Mouse (Mus musculus): ENCODE measurements around the gene Lnpk. TPM values are rescaled to one million over a fixed set of nuclear protein-coding genes. Genes with fewer than 3 reads are reported as not detected.

Gene Lnpk
- 10 to 100 TPM; 43.6 to 48.4 TPM for total RNA-seq (2021)
- long read RNA-seq, experiment 1, transcript Lnpk-201 (13 exons, 3,195 nt): major isoform, 6 of 15 reads
- long read RNA-seq, experiment 1, transcript Lnpk-203 (14 exons, 3,321 nt): major isoform, 6 of 15 reads
- long read RNA-seq, experiment 1, partial matches to known transcripts: 1 of 15 reads
- long read RNA-seq, experiment 1, other reads (novel, unspliced or antisense): 2 of 15 reads
- long read RNA-seq, experiment 2, transcript Lnpk-203 (14 exons, 3,321 nt): major isoform, 16 of 33 reads
- long read RNA-seq, experiment 2, transcript Lnpk-201 (13 exons, 3,195 nt): minor isoform, 10 of 33 reads
- long read RNA-seq, experiment 2, partial matches to known transcripts: 2 of 33 reads
- long read RNA-seq, experiment 2, other reads (novel, unspliced or antisense): 5 of 33 reads

DNA sequence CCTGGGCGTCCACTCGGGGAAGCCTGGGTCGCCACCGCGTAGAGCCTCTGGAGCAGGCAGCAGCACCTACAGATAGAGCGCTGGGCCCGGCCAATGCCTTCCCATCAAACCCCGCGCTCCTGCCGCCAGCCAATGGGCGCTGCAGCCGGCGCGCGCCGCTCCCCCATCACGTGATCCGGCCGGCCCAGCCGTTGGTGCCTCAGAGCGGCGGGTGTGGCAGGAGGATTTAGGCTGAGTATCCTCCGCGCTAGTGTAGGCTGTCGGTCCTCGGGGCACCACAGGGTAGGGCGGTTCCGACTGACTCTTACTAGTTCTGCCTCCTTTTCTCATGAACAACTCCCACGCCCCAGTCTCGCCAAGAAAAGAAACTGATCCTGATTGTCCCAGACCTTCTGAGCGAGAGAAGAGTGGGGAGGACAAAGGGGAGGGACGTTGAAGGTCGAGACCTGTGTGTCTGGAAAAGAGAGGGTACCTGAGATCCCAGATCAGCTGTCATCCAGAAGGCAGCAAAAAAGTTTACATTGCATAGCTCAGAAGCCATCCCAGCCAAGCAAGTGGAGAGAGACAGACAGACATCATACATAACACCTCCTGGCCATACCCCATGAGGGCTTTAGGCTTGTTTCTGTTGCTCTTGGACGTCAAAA, at the start of gene Lnpk:
TSS of gene Lnpk (minus strand) at position 593 of the 647 bp plus-strand sequence.
- peak; percentile 93 for DNase-seq

DNA sequence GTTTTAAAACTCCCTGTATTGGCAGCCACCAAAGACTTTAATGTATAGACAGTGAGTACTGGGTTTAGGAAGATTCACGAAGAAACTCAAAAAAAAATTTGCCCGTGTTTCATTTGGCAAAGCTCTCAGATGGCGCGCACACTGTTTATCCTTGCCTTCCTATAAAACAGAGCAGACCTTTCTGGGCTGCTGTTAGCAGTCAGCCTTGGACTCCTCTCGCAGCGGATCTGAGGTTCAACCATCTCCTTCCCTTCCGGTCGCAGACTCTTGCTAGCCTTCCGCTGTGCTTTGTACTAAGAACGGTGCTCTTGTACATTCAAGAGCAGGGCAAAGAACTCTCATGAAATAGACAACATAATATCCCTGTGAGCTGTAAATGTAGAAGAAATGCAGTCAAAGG, 41.1 kb upstream of the Lnpk start:
- no peak for DNase-seq

- DNase-seq: no peak
Observed at GRCm38 (mm10) chr2:74619676-74620246, 40.5 kb upstream of the Lnpk start.

DNA sequence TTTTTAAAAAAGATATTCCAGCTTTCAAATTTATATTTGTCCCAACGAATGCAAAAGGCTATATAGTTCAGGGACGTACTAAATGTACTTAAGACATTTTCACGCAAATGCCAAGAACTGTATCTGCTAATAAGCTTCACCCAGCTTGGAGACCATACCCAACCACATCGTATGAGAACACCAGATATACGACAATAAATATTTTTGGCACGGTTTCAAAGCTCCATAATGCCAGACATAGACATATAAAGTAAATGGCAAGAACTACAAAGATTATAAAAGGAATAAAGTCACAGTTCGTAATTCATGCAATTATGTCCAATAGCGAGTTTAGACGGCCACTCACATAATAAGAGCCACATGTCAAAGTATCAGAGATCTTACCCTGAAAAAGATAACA, 38.5 kb upstream of the Lnpk start:
- no peak for DNase-seq

DNA sequence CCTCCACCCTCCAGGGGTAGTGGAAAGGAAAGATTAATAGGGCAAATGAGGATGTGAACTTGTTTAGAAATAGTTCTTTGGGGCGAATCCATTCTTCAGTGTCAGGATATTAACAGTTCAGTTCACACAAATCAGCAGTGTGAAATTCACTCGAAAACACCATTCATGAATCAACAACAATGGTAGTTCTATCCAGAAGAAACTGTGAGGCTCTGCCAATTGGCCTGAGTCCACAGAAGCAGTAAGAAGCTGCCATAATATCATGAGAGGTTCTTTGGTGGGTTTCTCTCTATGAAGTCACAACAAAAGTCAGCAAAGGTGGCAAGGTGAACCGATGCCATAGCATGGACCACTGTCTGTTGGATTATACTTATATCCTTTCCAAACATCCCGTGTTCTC, 32.2 kb upstream of the Lnpk start:
- no peak for DNase-seq

- no peak for DNase-seq
Observed at GRCm38 (mm10) chr2:74609350-74609749, 30.1 kb upstream of the Lnpk start.

DNA sequence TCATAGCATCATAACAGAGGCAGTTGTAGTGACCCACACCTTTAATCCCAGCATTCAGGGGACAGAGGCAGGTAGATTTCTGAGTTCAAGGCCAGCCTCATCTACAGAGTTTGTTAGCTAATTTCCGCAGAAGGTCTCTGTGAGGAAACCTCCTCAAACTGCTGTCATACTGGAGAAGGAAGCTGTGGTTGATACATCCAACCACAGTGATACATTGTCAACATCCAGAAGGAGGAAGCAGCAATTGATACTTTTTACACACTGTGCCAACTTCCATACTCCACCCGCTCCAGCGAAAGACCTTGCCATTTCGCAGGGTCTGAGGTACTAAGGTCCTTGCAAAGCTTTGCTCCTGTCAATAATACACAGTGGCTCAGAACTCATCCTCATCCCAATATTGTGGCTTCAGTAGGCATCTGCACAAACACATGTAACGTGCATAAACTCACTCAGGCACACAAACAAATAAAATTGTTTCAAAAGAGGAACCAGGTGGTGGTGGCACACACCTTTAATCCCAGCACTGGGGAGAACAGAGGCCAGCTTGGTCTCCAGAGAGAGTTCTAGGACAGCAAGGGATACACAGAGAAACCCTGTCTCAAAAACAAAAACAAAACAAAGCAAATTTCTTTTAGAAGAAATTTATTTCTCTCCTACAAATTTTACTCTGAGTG, 27.0 kb upstream of the Lnpk start:
- no peak for DNase-seq

GRCm38 (mm10) chr2:74604011-74604410, 24.8 kb upstream of the Lnpk start:
- no peak for DNase-seq

GRCm38 (mm10) chr2:74602483-74602882, 23.2 kb upstream of the Lnpk start:
- no peak for DNase-seq

- DNase-seq: no peak
Observed at GRCm38 (mm10) chr2:74597169-74597568, 17.9 kb upstream of the Lnpk start.

DNA sequence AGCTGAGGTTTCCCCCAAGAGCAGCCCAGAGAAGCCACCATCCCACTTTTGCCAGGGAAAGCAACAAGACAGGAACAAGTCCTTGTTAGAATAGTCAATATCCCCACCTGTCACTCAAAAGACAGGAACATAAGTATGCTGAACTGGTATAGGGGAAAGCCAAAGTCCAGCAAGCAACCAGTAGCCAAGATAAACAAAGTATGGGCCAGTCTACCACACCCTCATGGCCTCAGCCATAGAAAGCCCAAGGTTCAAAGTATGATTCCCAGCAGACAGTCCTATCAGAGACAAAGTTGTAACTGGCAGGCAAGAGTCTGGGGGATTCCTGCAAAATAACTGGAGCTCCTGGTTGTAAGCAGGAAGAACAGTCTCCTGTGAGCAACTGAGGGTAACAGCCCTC, 16.9 kb upstream of the Lnpk start:
- DNase-seq: no peak

- DNase-seq: peak; percentile 18
Observed at GRCm38 (mm10) chr2:74578146-74578842, 941 bp downstream of the Lnpk start.

DNA sequence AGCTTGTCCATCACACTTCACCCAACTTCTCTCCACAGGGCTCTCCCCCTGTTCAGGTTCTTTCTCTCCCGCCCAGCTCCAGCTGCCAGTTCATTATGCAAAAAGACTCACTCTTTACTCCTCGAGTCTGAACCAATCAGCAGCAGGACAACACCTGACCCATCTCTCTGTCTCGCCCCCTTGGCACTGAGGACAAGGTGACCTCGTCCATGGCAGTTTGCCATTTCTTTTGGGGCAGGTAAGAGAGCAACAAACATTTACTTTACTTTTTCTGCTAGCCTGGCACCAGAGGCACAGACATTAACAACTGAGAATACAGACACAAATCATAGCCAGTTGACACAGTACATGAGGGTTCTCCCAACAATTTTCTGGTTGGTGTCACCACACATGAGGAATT, 8.8 kb downstream of the Lnpk start:
- DNase-seq: no peak

DNA sequence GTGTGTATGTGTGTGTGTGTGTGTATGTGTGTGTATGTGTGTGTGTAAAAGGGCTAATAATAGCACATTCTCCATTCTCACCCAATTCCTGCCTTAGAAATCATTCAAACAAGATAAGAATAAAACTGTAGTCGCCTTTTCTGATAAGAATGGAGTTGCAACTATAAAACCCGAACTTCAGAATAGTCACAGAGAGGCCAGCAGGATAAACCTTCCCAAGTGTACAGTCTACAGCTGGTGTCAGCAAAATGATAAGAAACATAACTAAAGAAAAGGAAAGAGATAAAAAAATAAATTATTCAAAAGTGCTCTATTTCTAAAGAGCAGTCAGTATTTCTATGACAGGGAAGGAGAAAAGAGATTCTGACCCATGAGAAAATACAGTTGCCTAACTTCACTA, 19.4 kb downstream of the Lnpk start:
- no peak for DNase-seq

GRCm38 (mm10) chr2:74559092-74559491, 20.1 kb downstream of the Lnpk start:
- DNase-seq: no peak

- DNase-seq: no peak
Observed at GRCm38 (mm10) chr2:74557451-74557850, 21.8 kb downstream of the Lnpk start.

- no peak for DNase-seq
Observed at GRCm38 (mm10) chr2:74551929-74552328, 27.3 kb downstream of the Lnpk start.

DNA sequence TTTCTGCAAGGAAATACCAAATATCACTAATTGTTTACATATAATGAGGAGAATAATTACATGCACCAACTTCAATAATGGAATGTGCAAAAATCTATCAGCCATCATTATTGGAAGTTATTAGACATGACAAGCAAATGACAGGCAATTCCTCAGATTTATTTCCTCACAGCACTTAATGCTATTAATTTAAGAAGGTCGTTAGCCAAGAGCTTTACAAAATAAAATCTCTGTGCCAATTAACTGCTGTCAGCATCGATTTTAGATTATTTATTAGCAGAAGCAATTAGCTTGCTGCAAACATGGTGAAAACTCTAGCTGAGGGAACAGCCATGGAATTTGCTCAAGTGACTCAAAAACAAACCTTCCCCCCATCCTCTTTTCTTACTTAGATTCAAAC, 30.9 kb downstream of the Lnpk start:
- DNase-seq: no peak

GRCm38 (mm10) chr2:74508302-74508701, 70.9 kb downstream of the Lnpk start:
- DNase-seq: no peak

DNA sequence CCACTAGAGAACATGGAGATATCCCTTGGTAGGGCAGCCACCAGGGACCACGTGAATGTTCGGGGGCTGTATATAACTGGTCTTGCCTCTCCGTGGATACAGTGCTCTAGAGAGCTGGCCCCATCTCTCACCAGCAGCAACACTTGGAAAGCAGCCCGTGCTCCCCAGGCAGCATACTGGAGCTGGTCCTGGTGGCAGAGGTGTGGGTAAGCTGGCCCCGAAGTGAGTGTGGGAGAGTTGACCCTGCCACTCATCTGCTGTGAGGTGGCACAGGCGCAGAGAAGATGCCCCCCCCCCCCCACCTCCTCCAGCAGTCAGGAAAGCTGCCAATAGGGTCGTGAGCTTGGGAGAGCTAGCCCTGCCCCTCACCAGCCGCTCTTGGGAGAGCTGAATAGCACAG, 72.8 kb downstream of the Lnpk start:
- no peak for DNase-seq

- DNase-seq: no peak
Observed at GRCm38 (mm10) chr2:74500307-74500706, 78.9 kb downstream of the Lnpk start.

DNA sequence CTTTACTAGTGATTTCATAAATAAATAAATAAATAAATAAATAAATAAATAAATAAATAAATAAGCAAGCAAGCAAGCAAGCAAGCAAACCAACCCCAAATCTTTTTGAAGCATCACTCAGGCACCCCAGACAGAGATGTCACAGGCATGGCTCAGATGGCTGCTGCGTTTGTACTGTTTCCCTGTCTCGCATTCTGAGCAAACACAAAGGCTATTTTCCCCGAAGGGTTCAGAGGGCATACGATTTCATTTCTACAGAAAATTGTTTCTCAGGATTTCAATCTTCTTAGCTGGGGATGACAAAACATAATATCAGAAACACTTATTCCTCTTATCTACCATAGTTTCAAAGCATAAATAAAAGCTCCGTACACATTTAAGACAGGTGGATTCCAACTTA, 81.4 kb downstream of the Lnpk start:
- no peak for DNase-seq
